Mouse (Mus musculus) embryonic facial prominence, embryonic 13.5 days (tissue): Measurements from ENCODE around the gene Sfswap. TPM values are rescaled to one million over a fixed set of nuclear protein-coding genes. Genes with fewer than 3 reads are reported as not detected.

Source experiments
- ATAC-seq: fragments of 200-750 bp; cut with Nextera tagmentation; 2 replicates; pipeline ENCODE4 v1.8.0; 2017; ENCODE audit warnings: low read depth; ENCODE audit not compliant: insufficient number of reproducible peaks, insufficient read depth, low FRiP score, low TSS enrichment
- H3K27ac ChIP-seq: fragments of 300-500 bp; sonication (generic); 2 replicates; pipeline ENCODE4 v1.5.1; 2015; ENCODE audit warnings: moderate library complexity, mild to moderate bottlenecking, inconsistent platforms
- H3K27me3 ChIP-seq: fragments of 300-500 bp; sonication (generic); 2 replicates; pipeline ENCODE4 v1.6.1; 2015; ENCODE audit warnings: mild to moderate bottlenecking, inconsistent platforms
- H3K36me3 ChIP-seq: fragments of 300-500 bp; sonication (generic); 2 replicates; pipeline ENCODE4 v1.6.1; 2015; ENCODE audit warnings: mild to moderate bottlenecking, inconsistent platforms
- H3K4me1 ChIP-seq: fragments of 300-500 bp; sonication (generic); 2 replicates; pipeline ENCODE4 v1.6.1; 2015; ENCODE audit warnings: inconsistent platforms
- H3K4me2 ChIP-seq: fragments of 300-500 bp; sonication (generic); 2 replicates; pipeline ENCODE4 v1.6.1; 2015; ENCODE audit warnings: moderate library complexity, mild to moderate bottlenecking, inconsistent platforms
- H3K4me3 ChIP-seq: fragments of 300-500 bp; sonication (generic); 2 replicates; pipeline ENCODE4 v1.5.1; 2015; ENCODE audit warnings: mild to moderate bottlenecking, inconsistent platforms
- H3K9ac ChIP-seq: fragments of 300-500 bp; sonication (generic); 2 replicates; pipeline ENCODE4 v1.6.1; 2015; ENCODE audit warnings: mild to moderate bottlenecking, inconsistent platforms
- H3K9me3 ChIP-seq: fragments of 300-500 bp; sonication (generic); 2 replicates; pipeline ENCODE4 v1.6.1; 2016; ENCODE audit warnings: inconsistent platforms
- WGBS: fragments of 180-500 bp; shearing (Covaris S2); methylation state at CpG from one replicate; pipeline ENCODE4 v1.1.7; 2015; ENCODE audit warnings: mixed read lengths; 5-methylcytosine and 5-hydroxymethylcytosine counted together
- polyA plus RNA-seq: library from polyadenylated mRNA; unstranded; fragments of >200 nt; fragmentation: Nextera tagmentation; extraction: Ambion mirVana; gene quantifications from 2 replicates; pipeline ENCODE4 v1.2.1, GENCODE M21; 2015

Gene Sfswap
- polyA plus RNA-seq, 1 experiment from 2014 or later = 66.3 TPM

- H3K36me3 ChIP-seq = no peaks in the 10 kb centered on the region
- no peak overlapping the region for H3K9ac ChIP-seq
- 60% methylated on average over 3 of the region's 3 CpGs for WGBS
- no peak overlapping the region for H3K4me2 ChIP-seq
- no peak for ATAC-seq
- no peaks in the 10 kb centered on the region for H3K27me3 ChIP-seq
- no peak overlapping the region for H3K27ac ChIP-seq
- H3K9me3 ChIP-seq = no peaks in the 10 kb centered on the region
- no peaks in the 10 kb centered on the region for H3K4me1 ChIP-seq
- H3K4me3 ChIP-seq = no peak overlapping the region
Measured at GRCm38 (mm10) chr5:129475532-129476045, 25.4 kb upstream of the Sfswap start.

GRCm38 (mm10) chr5:129489879-129490278, 11.1 kb upstream of the Sfswap start:
- H3K27me3 ChIP-seq = no peaks in the 10 kb centered on the region
- no peak overlapping the region for H3K27ac ChIP-seq
- no peaks in the 10 kb centered on the region for H3K9me3 ChIP-seq
- no peak overlapping the region for H3K9ac ChIP-seq
- 46% methylated on average over 10 of the region's 10 CpGs for WGBS
- no peak overlapping the region for H3K4me2 ChIP-seq
- H3K4me3 ChIP-seq = no peak overlapping the region
- no peaks in the 10 kb centered on the region for H3K4me1 ChIP-seq
- H3K36me3 ChIP-seq = no peaks in the 10 kb centered on the region
- ATAC-seq = no peak

GRCm38 (mm10) chr5:129501671-129502070, 650 bp downstream of the Sfswap start:
- Histone ChIP-seq H3K9ac (peak overlapping the region; percentile 95), H3K27me3 (no peaks in the 10 kb centered on the region; the same call in 1 of the 2 replicates), H3K27ac (no peak overlapping the region), H3K4me2 (peak overlapping the region; percentile 95), H3K4me1 (peaks cover 15% of the 10 kb centered on the region), H3K36me3 (peaks cover 29% of the 10 kb centered on the region), H3K9me3 (no peaks in the 10 kb centered on the region), H3K4me3 (peak overlapping the region; percentile 100)
- ATAC-seq = 0 out of 2 replicates have a peak, but pooled peaks have one; percentile 20
- 0% methylated on average over 37 of the region's 44 CpGs for WGBS

GRCm38 (mm10) chr5:129506886-129507285, 5.9 kb downstream of the Sfswap start:
- no peak overlapping the region for H3K4me3 ChIP-seq
- no peaks in the 10 kb centered on the region for H3K27me3 ChIP-seq
- H3K4me1 ChIP-seq = peaks cover 15% of the 10 kb centered on the region
- ATAC-seq = no peak
- peaks cover 76% of the 10 kb centered on the region for H3K36me3 ChIP-seq
- no peak overlapping the region for H3K4me2 ChIP-seq
- 0 out of 2 replicates have a peak overlapping the region, but pooled peaks have one; percentile 11 for H3K9ac ChIP-seq
- no peak overlapping the region for H3K27ac ChIP-seq
- H3K9me3 ChIP-seq = no peaks in the 10 kb centered on the region
- WGBS = 93% methylated on average over 4 of the region's 4 CpGs

- no peak for ATAC-seq
- Histone ChIP-seq H3K27ac (no peak overlapping the region), H3K4me2 (no peak overlapping the region), H3K4me3 (no peak overlapping the region), H3K4me1 (no peaks in the 10 kb centered on the region), H3K27me3 (no peaks in the 10 kb centered on the region), H3K9ac (no peak overlapping the region), H3K36me3 (peaks cover 96% of the 10 kb centered on the region), H3K9me3 (no peaks in the 10 kb centered on the region)
- 95% methylated on average over 4 of the region's 4 CpGs for WGBS
Measured at GRCm38 (mm10) chr5:129518180-129518579, 17.2 kb downstream of the Sfswap start.

GRCm38 (mm10) chr5:129518786-129519185, 17.8 kb downstream of the Sfswap start:
- H3K27me3 ChIP-seq = no peaks in the 10 kb centered on the region
- ATAC-seq = no peak
- no peak overlapping the region for H3K4me3 ChIP-seq
- H3K27ac ChIP-seq = no peak overlapping the region
- 81% methylated on average over 1 of the region's 1 CpGs for WGBS
- no peaks in the 10 kb centered on the region for H3K9me3 ChIP-seq
- H3K4me1 ChIP-seq = no peaks in the 10 kb centered on the region
- no peak overlapping the region for H3K9ac ChIP-seq
- no peak overlapping the region for H3K4me2 ChIP-seq
- peaks cover 96% of the 10 kb centered on the region for H3K36me3 ChIP-seq

GRCm38 (mm10) chr5:129519591-129519990, 18.6 kb downstream of the Sfswap start:
- no peak overlapping the region for H3K4me3 ChIP-seq
- no peak overlapping the region for H3K27ac ChIP-seq
- H3K9ac ChIP-seq = no peak overlapping the region
- 98% methylated on average over 2 of the region's 2 CpGs for WGBS
- ATAC-seq = no peak
- H3K4me2 ChIP-seq = no peak overlapping the region
- H3K27me3 ChIP-seq = no peaks in the 10 kb centered on the region
- peaks cover 96% of the 10 kb centered on the region for H3K36me3 ChIP-seq
- H3K4me1 ChIP-seq = no peaks in the 10 kb centered on the region
- no peaks in the 10 kb centered on the region for H3K9me3 ChIP-seq

- no peak overlapping the region for H3K9ac ChIP-seq
- ATAC-seq = no peak
- 87% methylated on average over 7 of the region's 7 CpGs for WGBS
- H3K4me2 ChIP-seq = no peak overlapping the region
- H3K27me3 ChIP-seq = no peaks in the 10 kb centered on the region
- no peaks in the 10 kb centered on the region for H3K9me3 ChIP-seq
- peaks cover 95% of the 10 kb centered on the region for H3K36me3 ChIP-seq
- no peak overlapping the region for H3K27ac ChIP-seq
- H3K4me3 ChIP-seq = no peak overlapping the region
- H3K4me1 ChIP-seq = no peaks in the 10 kb centered on the region
Measured at GRCm38 (mm10) chr5:129521501-129521900, 20.5 kb downstream of the Sfswap start.

- Histone ChIP-seq H3K9me3 (no peaks in the 10 kb centered on the region), H3K27me3 (no peaks in the 10 kb centered on the region), H3K4me1 (no peaks in the 10 kb centered on the region), H3K9ac (no peak overlapping the region), H3K27ac (no peak overlapping the region), H3K4me2 (no peak overlapping the region), H3K4me3 (no peak overlapping the region), H3K36me3 (peaks cover 95% of the 10 kb centered on the region)
- ATAC-seq = no peak
- 91% methylated on average over 3 of the region's 3 CpGs for WGBS
Measured at GRCm38 (mm10) chr5:129521913-129522312, 20.9 kb downstream of the Sfswap start.

GRCm38 (mm10) chr5:129523166-129523565, 22.1 kb downstream of the Sfswap start:
- Histone ChIP-seq H3K4me3 (no peak overlapping the region), H3K36me3 (peaks cover 95% of the 10 kb centered on the region), H3K27me3 (no peaks in the 10 kb centered on the region), H3K4me1 (no peaks in the 10 kb centered on the region), H3K9me3 (no peaks in the 10 kb centered on the region), H3K27ac (no peak overlapping the region), H3K4me2 (no peak overlapping the region), H3K9ac (no peak overlapping the region)
- no peak for ATAC-seq
- WGBS = 91% methylated on average over 3 of the region's 3 CpGs

GRCm38 (mm10) chr5:129524751-129525150, 23.7 kb downstream of the Sfswap start:
- Histone ChIP-seq H3K9ac (no peak overlapping the region), H3K36me3 (peaks cover 95% of the 10 kb centered on the region), H3K27me3 (no peaks in the 10 kb centered on the region), H3K4me2 (no peak overlapping the region), H3K27ac (no peak overlapping the region), H3K9me3 (no peaks in the 10 kb centered on the region), H3K4me3 (no peak overlapping the region), H3K4me1 (no peaks in the 10 kb centered on the region)
- ATAC-seq = no peak
- 92% methylated on average over 5 of the region's 5 CpGs for WGBS

GRCm38 (mm10) chr5:129527162-129527561, 26.1 kb downstream of the Sfswap start:
- Histone ChIP-seq H3K4me1 (no peaks in the 10 kb centered on the region), H3K4me3 (no peak overlapping the region), H3K27me3 (no peaks in the 10 kb centered on the region), H3K27ac (no peak overlapping the region), H3K4me2 (no peak overlapping the region), H3K9me3 (no peaks in the 10 kb centered on the region), H3K9ac (no peak overlapping the region), H3K36me3 (peaks cover 94% of the 10 kb centered on the region)
- no peak for ATAC-seq
- WGBS = 89% methylated on average over 5 of the region's 5 CpGs
